8 mouse cellular contexts compared by ENCODE assay signal in genomic region chr10:122046904-122047726, GRCm38 (mm10). TPM values are rescaled to one million over a fixed set of nuclear protein-coding genes. Genes with fewer than 3 reads are reported as not detected.
DNase-seq lines count a peak whose midpoint lies in the region; ATAC-seq lines count a peak whose summit lies in the region.

TSS of gene Srgap1 (minus strand) at chr10:122047315.

- H3K9me3 ChIP-seq in hindbrain, embryonic 11.5 days (ENCODE audit: control insufficient read depth, low read length): no peaks in the 10 kb centered on the region

- H3K9ac ChIP-seq in hindbrain, embryonic 11.5 days (ENCODE audit: low read depth, low read length): peak within 1 kb of the TSS; percentile 93

- H3K4me3 ChIP-seq in hindbrain, embryonic 11.5 days (ENCODE audit: low read depth, low read length): peak within 1 kb of the TSS; percentile 67

- ATAC-seq in frontal cortex, adult (ENCODE audit: low TSS enrichment): peak; percentile 88
- ATAC-seq in hindbrain, embryonic 11.5 days (ENCODE audit: low FRiP score): peak; percentile 83

- H3K27me3 ChIP-seq in hindbrain, embryonic 11.5 days (ENCODE audit: control insufficient read depth, insufficient read depth, low read length): no peaks in the 10 kb centered on the region

- under 1% methylated on average over 47 of the region's 79 CpGs for WGBS in hindbrain, embryonic 11.5 days

- H3K4me2 ChIP-seq in hindbrain, embryonic 11.5 days (replicated peaks; ENCODE audit: low read depth, low read length): peak within 1 kb of the TSS; percentile 74

- peak; percentile 74 for DNase-seq in Muller cell, postnatal 12 days (ENCODE audit: inconsistent ontology term)
- DNase-seq in cerebellum, adult 8-10 months: peak; percentile 17
- peak; percentile 83 for DNase-seq in hindbrain, embryonic 11.5 days (ENCODE audit: low spot score)
- DNase-seq in layer of hippocampus, postnatal 25 days (ENCODE audit: extremely low spot score in 1 of 2, low spot score in 1 of 2): peak; percentile 33 to 51
- peak; percentile 68 for DNase-seq in lung, postnatal 14 days
- peak; percentile 70 for DNase-seq in retina, embryonic 14.5 days (ENCODE audit: low spot score)
- peak; percentile 44 to 70 for DNase-seq in urinary bladder, postnatal 4 days (ENCODE audit: low spot score in 2 of 2)

- no peaks in the 10 kb centered on the region for H3K36me3 ChIP-seq in hindbrain, embryonic 11.5 days (ENCODE audit: control insufficient read depth, insufficient read depth, low read length)

- 0 out of 2 replicates have a peak, but pooled peaks cover 2% of the 10 kb centered on the region for H3K4me1 ChIP-seq in hindbrain, embryonic 11.5 days (replicated peaks; ENCODE audit: control insufficient read depth, insufficient read depth, low read length)

- peak within 1 kb of the TSS; percentile 91 for H3K27ac ChIP-seq in hindbrain, embryonic 11.5 days (ENCODE audit: low read depth, low read length)

RNA-seq across cellular contexts. Expression of gene Srgap1, which starts in this region (rescaled TPM):
- polyA plus RNA-seq in hindbrain, embryonic 11.5 days (2014; fragmentation: Nextera tagmentation; extraction: Ambion mirVana): 15.8 and 26.5 TPM in 2 replicates
- total RNA-seq in layer of hippocampus, postnatal 25 days (2021): 10 to 100 TPM; 11.1 to 15.4 TPM

Comparison
In these comparisons a context has a peak if more than half of its experiments do, and no peak if none do; other contexts are left out.
1. Peak in every context shown above with its lines: DNase-seq, ATAC-seq, H3K4me3 ChIP-seq and H3K27ac ChIP-seq.
2. DNase-seq: peak in every context shown above with its lines; median percentile 83 in hindbrain, embryonic 11.5 days; 74 in Muller cell, postnatal 12 days; 70 in retina, embryonic 14.5 days; 68 in lung, postnatal 14 days; 57 in urinary bladder, postnatal 4 days; 42 in layer of hippocampus, postnatal 25 days; 17 in cerebellum, adult 8-10 months.